Mouse (Mus musculus): Measurements from ENCODE around the gene Tmem53.

- no peak for TF ChIP-seq CTCF (IDR thresholded peaks at IDR 0.05; ENCODE audit: extremely low read depth, insufficient read length, insufficient replicate concordance, low read depth, low read length)
- TF ChIP-seq POLR2A (IDR thresholded peaks at IDR 0.05; ENCODE audit: low read depth, low read length): no peak
Measured at GRCm38 (mm10) chr4:117302027-117302806, 50.5 kb downstream of the Tmem53 start.
